Mouse (Mus musculus): ENCODE results near the gene 3425401B19Rik.

Gene 3425401B19Rik

GRCm38 (mm10) chr14:32663099-32663498 is 22.0 kb downstream of the 3425401B19Rik start:
- no peak for DNase-seq (ENCODE audit: low spot score in 2 of 2)

DNA sequence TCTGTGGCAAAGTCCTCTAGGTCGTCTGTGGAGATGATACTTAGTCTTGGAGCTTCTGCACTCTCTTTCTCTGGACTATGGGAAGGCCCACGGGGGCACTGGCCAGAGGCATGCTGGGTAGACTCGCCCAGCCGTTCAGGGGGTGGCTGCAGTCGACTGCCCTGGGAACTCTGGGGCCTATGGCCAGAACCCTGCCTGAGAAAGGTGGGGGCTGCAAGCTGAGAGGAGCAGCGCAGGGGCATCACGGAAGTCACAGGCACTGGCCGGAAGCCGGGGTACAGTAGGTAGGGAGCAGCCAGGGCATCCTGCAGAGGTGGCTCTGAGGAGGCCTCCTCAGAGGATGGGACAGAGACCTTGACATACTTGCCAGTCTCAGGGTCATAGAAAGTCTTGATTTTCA is 25.3 kb downstream of the 3425401B19Rik start:
- DNase-seq (ENCODE audit: low spot score in 2 of 2) = no peak

GRCm38 (mm10) chr14:32638485-32638884 is 46.6 kb downstream of the 3425401B19Rik start:
- DNase-seq (ENCODE audit: low spot score in 2 of 2) = no peak

GRCm38 (mm10) chr14:32634015-32634682 is 50.9 kb downstream of the 3425401B19Rik start:
- no peak for DNase-seq (ENCODE audit: low spot score in 2 of 2)

DNA sequence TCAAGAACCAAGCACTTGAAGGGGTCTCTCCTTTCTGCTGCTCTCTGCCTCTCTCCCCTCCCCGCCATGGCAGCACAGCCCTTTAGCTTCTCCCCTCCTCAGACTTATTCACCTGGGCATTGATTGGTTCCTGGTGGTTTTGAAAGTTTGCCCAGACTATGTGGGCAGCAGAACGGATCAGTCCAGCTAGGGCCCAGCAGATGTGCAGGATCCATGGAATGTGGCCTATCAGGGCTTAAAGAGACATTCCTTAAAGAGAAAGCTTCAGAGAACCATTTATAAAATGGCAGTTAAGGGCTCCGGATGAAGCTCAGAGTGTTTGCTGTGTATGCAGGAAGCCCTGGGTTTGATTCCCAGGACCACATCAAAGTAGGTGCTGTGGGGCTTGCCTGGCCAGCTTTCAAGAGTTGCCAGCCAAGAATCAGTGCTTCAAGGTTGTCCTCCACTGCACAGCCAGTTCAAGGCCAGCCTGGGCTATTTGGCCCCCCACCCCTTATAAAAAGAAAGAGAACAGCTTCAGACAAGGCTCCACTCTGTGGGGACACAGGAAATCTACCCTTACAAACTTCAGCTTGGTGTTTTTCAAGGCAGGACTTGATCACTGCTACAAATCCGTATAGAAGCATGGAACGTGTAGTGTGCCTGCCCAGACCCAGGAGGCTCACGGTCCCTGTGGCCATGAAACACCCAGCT is 52.0 kb downstream of the 3425401B19Rik start:
- no peak for DNase-seq (ENCODE audit: low spot score in 2 of 2)

DNA sequence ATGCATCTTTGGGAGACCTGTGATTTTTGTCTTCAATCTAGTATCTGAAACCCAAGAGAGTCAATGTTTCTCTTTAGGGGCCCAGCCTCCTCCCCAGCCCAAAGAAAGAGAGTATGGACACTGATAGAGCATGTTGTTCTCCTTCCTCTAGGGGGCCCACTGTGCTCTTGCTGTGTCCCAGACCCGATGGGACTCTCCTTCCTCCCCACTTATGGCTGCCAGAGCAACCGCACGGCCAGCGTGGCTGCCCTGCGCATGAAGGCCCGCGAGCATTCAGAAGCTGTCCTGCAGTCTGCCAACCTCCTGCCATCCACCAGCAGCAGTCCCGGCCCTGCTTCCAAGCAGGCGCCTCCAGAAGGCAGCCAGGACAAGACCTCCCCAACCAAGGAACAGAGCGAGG is 56.5 kb downstream of the 3425401B19Rik start:
- DNase-seq (ENCODE audit: low spot score in 2 of 2) = no peak

DNA sequence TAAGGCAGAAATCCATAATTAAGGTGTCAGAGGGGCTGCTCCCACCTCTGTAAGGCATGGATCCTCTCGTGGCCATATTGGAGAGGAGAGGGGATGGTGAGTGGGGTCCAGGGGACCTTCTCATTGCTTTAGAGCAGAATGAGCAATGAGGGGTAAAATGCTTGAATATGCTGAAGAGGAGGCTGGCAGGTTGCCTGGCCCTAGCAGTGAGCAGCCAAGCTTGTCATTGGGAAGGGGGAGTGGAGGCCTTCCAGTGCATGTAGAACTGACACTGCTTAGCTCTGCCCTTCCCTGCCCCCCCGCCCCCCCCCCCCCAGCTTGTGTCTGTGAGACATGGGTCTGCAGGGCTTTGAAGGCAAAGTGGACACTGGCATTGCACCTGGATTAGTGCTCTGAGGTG is 57.8 kb downstream of the 3425401B19Rik start:
- no peak for DNase-seq (ENCODE audit: low spot score in 2 of 2)

DNA sequence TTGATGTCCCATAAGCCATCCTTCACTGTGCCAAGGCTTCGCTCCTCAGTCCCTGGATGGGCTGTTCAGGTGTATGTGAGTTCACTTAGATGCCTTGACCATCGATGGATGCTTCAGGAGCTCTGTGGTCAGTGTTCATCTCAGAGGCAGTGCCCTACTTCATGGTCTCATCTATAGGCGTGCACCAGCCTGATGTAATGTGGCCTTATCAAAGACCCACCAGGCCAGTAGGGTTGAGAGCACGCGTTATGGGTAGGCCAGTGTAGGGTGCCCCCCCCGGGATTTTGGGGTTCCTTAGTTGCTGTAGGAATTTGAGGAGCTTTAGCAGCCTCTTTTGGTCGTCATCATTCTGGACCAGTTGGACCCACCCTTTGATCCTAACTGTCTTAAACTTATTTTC is 60.3 kb downstream of the 3425401B19Rik start:
- no peak for DNase-seq (ENCODE audit: low spot score in 2 of 2)

DNA sequence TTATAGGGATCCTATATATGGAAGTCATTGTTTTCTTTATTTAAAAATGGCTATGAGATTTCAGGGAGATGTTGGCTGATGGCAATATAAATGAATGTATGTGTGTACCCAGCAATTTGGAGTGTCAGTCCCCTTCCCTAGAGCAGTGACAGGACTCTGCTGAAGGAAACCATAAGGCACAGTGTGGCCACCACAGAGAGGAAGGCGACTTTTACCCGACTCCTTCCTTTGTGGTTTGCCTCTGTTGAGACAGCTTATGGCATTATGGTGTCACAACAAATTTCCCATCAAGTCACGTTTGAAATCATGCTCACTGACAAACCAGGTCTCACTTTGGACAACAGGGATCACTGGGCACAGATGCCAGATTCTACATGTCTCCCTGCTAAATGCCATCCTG is 60.8 kb downstream of the 3425401B19Rik start:
- DNase-seq (ENCODE audit: low spot score in 2 of 2) = no peak

DNA sequence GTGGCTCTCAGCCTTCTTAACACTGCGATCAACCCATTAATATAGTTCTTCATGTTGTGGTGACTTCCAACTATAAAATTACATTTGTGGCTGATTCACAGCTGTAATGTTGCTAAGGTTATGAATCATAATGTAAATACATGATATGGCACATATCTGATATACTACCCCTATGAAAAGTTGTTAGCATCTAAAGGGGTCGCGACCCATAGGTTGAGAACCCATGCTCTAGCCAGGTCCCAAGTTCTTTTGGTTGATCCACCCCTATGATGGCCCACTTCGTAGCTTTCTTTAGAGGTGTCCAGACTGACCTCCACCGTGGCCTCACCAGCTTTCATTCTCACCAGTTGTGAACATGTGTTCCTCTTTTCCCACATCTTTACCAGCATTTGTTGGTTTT is 67.8 kb downstream of the 3425401B19Rik start:
- no peak for DNase-seq (ENCODE audit: low spot score in 2 of 2)

DNA sequence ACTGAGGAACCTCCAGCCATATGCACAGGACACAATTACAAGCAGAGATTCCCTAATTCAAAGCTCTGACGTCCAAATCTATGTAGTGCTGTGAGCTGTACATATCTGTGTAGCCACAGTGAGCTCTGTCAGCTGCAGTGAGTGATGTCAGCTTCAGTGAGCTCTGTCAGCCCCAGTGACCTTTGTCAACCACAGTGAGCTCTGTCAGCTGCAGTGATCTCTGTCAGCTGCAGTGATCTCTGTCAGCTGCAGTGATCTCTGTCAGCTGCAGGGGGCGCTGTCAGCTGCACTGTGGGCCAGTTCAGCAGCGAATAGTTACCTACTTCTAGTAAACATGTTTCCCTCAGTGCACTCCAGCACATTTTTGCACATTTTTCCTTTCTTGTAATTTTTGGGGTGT is 75.7 kb downstream of the 3425401B19Rik start:
- DNase-seq (ENCODE audit: low spot score in 2 of 2) = no peak
